Mouse (Mus musculus): ENCODE data around the gene Hspb9. TPM values are rescaled to one million over a fixed set of nuclear protein-coding genes. Genes with fewer than 3 reads are reported as not detected.

Hspb9 gene
- polyA plus RNA-seq, 1 experiment, result 0.54 TPM

- peak overlapping the region; percentile 92 for H3K4me3 ChIP-seq (replicated peaks)
- peaks cover 57% of the 10 kb centered on the region for H3K4me1 ChIP-seq
- TF ChIP-seq FLI1 (IDR thresholded peaks at IDR 0.05; ENCODE audit: low read length) (no peak), GATA1 (IDR thresholded peaks at IDR 0.05; ENCODE audit: borderline replicate concordance, low read length) (no peak)
These were observed 10.3 kb upstream of the Hspb9 start for GRCm38 (mm10) chr11:100703366-100703765.

GRCm38 (mm10) chr11:100703851-100704531, 9.7 kb upstream of the Hspb9 start, which contains the start of gene Dhx58:
TSS of gene Dhx58 (minus strand) at chr11:100704271.
- Histone ChIP-seq H3K9me3 (no peaks in the 10 kb centered on the region; the same call in 1 of the 2 replicates), H3K36me3 (replicated peaks; ENCODE audit: low read length) (peaks cover 56% of the 10 kb centered on the region), H3K4me1 (peaks cover 62% of the 10 kb centered on the region), H3K27me3 (replicated peaks) (no peaks in the 10 kb centered on the region), H3K4me3 (replicated peaks) (peak within 1 kb of the TSS; percentile 92)
- no peak for TF ChIP-seq FLI1 (IDR thresholded peaks at IDR 0.05; ENCODE audit: low read length)
- TF ChIP-seq GATA1 (IDR thresholded peaks at IDR 0.05; ENCODE audit: borderline replicate concordance, low read length), result no peak

More at GRCm38 (mm10) chr11:100703366-100703765, 10.3 kb upstream of the Hspb9 start:
- H3K9me3 ChIP-seq, result no peaks in the 10 kb centered on the region; the same call in 1 of the 2 replicates
- H3K36me3 ChIP-seq (replicated peaks; ENCODE audit: low read length), result peaks cover 56% of the 10 kb centered on the region
- no peaks in the 10 kb centered on the region for H3K27me3 ChIP-seq (replicated peaks)

GRCm38 (mm10) chr11:100705095-100705747, 8.4 kb upstream of the Hspb9 start:
- peaks cover 58% of the 10 kb centered on the region for H3K36me3 ChIP-seq (replicated peaks; ENCODE audit: low read length)
- H3K4me1 ChIP-seq, result peaks cover 51% of the 10 kb centered on the region
- H3K9me3 ChIP-seq, result no peaks in the 10 kb centered on the region
- H3K27me3 ChIP-seq (replicated peaks), result no peaks in the 10 kb centered on the region
- H3K4me3 ChIP-seq (replicated peaks), result no peak overlapping the region
- TF ChIP-seq FLI1 (IDR thresholded peaks at IDR 0.05; ENCODE audit: low read length), result no peak
- TF ChIP-seq GATA1 (IDR thresholded peaks at IDR 0.05; ENCODE audit: borderline replicate concordance, low read length), result no peak

- Histone ChIP-seq H3K27me3 (replicated peaks) (no peaks in the 10 kb centered on the region), H3K4me3 (replicated peaks) (no peak overlapping the region), H3K36me3 (replicated peaks; ENCODE audit: low read length) (peaks cover 67% of the 10 kb centered on the region), H3K9me3 (no peaks in the 10 kb centered on the region), H3K4me1 (peaks cover 57% of the 10 kb centered on the region)
- TF ChIP-seq GATA1 (IDR thresholded peaks at IDR 0.05; ENCODE audit: borderline replicate concordance, low read length) (no peak), FLI1 (IDR thresholded peaks at IDR 0.05; ENCODE audit: low read length) (no peak)
These were observed 4.3 kb upstream of the Hspb9 start for GRCm38 (mm10) chr11:100709201-100709810.

GRCm38 (mm10) chr11:100710528-100710927, 3.1 kb upstream of the Hspb9 start:
- Histone ChIP-seq H3K36me3 (replicated peaks; ENCODE audit: low read length) (peaks cover 65% of the 10 kb centered on the region), H3K4me1 (peaks cover 57% of the 10 kb centered on the region), H3K9me3 (no peaks in the 10 kb centered on the region), H3K27me3 (replicated peaks) (no peaks in the 10 kb centered on the region), H3K4me3 (replicated peaks) (no peak overlapping the region)
- TF ChIP-seq GATA1 (IDR thresholded peaks at IDR 0.05; ENCODE audit: borderline replicate concordance, low read length), result no peak
- no peak for TF ChIP-seq FLI1 (IDR thresholded peaks at IDR 0.05; ENCODE audit: low read length)

- H3K36me3 ChIP-seq (replicated peaks; ENCODE audit: low read length), result peaks cover 65% of the 10 kb centered on the region
- H3K9me3 ChIP-seq, result no peaks in the 10 kb centered on the region
- H3K4me3 ChIP-seq (replicated peaks), result no peak overlapping the region
- TF ChIP-seq FLI1 (IDR thresholded peaks at IDR 0.05; ENCODE audit: low read length), result no peak
- no peak for TF ChIP-seq GATA1 (IDR thresholded peaks at IDR 0.05; ENCODE audit: borderline replicate concordance, low read length)
- H3K27me3 ChIP-seq (replicated peaks), result no peaks in the 10 kb centered on the region
- H3K4me1 ChIP-seq, result peaks cover 61% of the 10 kb centered on the region
These were observed 2.7 kb upstream of the Hspb9 start for GRCm38 (mm10) chr11:100710977-100711376.

GRCm38 (mm10) chr11:100711783-100712615, 1.7 kb upstream of the Hspb9 start, which contains the start of gene Kat2a:
TSS of gene Kat2a (minus strand) at chr11:100712465.
- H3K36me3 ChIP-seq (replicated peaks; ENCODE audit: low read length), result peaks cover 65% of the 10 kb centered on the region
- TF ChIP-seq GATA1 (IDR thresholded peaks at IDR 0.05; ENCODE audit: borderline replicate concordance, low read length) (no peak), FLI1 (IDR thresholded peaks at IDR 0.05; ENCODE audit: low read length) (no peak)
- H3K4me1 ChIP-seq, result peaks cover 66% of the 10 kb centered on the region
- no peaks in the 10 kb centered on the region for H3K9me3 ChIP-seq
- no peaks in the 10 kb centered on the region for H3K27me3 ChIP-seq (replicated peaks)
- H3K4me3 ChIP-seq (replicated peaks), result peak within 1 kb of the TSS; percentile 94

GRCm38 (mm10) chr11:100713174-100713573, 476 bp upstream of the Hspb9 start:
- no peaks in the 10 kb centered on the region for H3K9me3 ChIP-seq
- H3K27me3 ChIP-seq (replicated peaks), result no peaks in the 10 kb centered on the region
- no peak for TF ChIP-seq GATA1 (IDR thresholded peaks at IDR 0.05; ENCODE audit: borderline replicate concordance, low read length)
- no peak for TF ChIP-seq FLI1 (IDR thresholded peaks at IDR 0.05; ENCODE audit: low read length)
- peaks cover 73% of the 10 kb centered on the region for H3K4me1 ChIP-seq
- H3K36me3 ChIP-seq (replicated peaks; ENCODE audit: low read length), result peaks cover 65% of the 10 kb centered on the region
- peak overlapping the region; percentile 92 for H3K4me3 ChIP-seq (replicated peaks)

- no peak for TF ChIP-seq GATA1 (IDR thresholded peaks at IDR 0.05; ENCODE audit: borderline replicate concordance, low read length)
- TF ChIP-seq FLI1 (IDR thresholded peaks at IDR 0.05; ENCODE audit: low read length), result no peak
- no peaks in the 10 kb centered on the region for H3K9me3 ChIP-seq
- peak overlapping the region; percentile 92 for H3K4me3 ChIP-seq (replicated peaks)
- H3K4me1 ChIP-seq, result peaks cover 81% of the 10 kb centered on the region
- peaks cover 65% of the 10 kb centered on the region for H3K36me3 ChIP-seq (replicated peaks; ENCODE audit: low read length)
- no peaks in the 10 kb centered on the region for H3K27me3 ChIP-seq (replicated peaks)
These were observed 875 bp downstream of the Hspb9 start for GRCm38 (mm10) chr11:100714534-100714915.

Data from megakaryocyte, embryonic 14.5 days (primary cell).